Mouse (Mus musculus) large intestine, adult 2 months (tissue): ENCODE measurements at regions not wholly inside any gene's neighbourhood (a gene's known extent, or its start where the extent isn't known, plus 50 kb on each side); places are given as distances from the start of the nearest gene placed in this dataset.

Experiments used
- DNase-seq: peaks from one replicate; pipeline ENCODE4 v3.0.0-alpha.2; 2012; ENCODE audit warnings: low read depth, low spot score
- WGBS: fragments of 180-500 bp; shearing (Covaris S2); methylation state at CpG from one replicate; pipeline ENCODE4 v1.1.7; 2018; 5-methylcytosine and 5-hydroxymethylcytosine counted together

DNA sequence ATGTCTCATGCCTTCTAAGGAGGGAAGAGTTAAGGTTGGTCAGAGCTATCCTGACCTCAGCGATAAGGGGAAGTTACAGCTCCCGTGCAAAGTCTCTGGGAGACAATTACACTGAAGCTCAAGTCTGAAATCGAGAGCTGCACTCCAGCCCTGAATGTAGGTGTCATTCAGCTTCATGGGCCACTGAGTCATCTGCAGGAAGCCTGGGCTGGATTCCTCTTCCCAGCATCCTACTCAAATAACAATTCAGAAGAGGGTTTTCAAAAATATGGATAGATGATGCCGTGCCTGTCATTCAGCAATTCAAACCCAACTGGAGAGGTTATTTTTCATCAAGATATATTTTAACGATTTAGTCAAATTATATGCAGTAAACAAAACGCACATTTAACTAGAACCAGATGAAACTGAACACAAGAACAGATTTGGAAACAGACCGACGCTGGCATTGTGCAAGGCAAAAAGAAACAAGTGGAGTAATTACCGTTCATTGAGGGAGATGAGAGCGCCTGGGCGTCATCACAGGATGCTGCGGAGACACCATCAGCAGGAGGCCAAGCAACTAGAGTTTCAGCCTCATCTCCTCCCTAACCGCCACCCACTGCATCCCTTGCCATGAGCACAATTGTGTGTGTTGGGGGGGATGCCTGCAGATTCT lies 57.8 kb upstream of the Cfap46 start:
- DNase-seq = no peak
- WGBS = 64% methylated on average over 13 of the region's 13 CpGs

DNA sequence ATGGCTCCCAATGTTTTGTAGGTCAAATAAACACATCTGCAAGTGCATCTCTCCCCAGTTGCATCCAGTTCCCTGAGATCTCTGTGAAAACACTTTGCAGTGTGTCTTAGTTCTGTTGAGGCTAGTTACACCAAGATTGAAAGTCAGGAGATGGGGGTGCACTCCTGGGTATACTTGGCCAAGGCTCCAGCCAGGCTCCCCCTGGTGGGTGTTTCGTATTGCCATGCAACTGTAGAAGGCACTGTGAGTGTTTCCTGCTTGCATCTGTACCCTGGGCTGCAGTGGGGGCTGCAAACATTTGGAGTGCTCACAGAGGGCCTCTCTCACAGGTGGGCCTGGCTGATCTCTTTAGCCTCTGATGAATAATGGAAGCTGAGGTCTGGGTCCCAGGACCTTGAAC lies 63.2 kb upstream of the Cfap46 start:
- DNase-seq = no peak
- WGBS = 39% methylated on average over 1 of the region's 1 CpGs

DNA sequence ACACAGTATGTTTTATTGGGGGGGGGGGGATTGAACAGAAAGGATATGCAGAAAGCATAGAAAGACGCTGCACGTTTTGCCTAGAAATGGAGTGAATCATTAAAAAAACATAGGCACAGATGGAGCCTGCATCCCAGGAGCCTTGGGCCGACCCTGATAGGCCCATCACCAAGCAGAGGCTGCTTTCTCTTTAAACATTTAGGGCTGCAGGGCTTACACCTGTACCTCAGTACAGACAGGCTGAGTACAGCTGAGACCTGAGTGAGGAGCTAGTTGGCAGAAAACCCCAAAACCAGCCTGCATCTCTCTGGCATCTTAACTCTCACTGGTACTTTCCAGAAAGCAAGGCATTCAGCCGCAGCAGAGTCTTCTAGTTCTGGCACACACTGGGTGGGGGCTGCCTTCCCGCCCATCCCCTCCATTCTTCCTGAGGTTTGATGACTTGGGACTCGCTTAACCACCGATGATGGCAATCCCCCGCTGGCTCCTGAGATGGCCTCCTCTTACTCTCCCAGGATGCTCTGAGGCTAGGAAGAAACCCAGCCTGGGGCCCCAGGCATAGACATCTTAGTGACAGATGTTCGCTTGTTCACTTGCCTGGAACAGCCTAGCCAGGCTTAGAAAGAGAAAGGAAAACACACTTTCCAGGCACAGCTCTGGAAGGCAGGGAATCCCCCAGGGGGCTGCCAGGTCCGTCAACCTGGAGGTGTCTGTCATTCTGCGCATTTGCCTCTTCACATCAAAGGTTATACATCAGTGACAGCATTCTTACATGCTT lies 63.9 kb upstream of the Cfap46 start:
- 82% methylated on average over 11 of the region's 11 CpGs for WGBS

DNA sequence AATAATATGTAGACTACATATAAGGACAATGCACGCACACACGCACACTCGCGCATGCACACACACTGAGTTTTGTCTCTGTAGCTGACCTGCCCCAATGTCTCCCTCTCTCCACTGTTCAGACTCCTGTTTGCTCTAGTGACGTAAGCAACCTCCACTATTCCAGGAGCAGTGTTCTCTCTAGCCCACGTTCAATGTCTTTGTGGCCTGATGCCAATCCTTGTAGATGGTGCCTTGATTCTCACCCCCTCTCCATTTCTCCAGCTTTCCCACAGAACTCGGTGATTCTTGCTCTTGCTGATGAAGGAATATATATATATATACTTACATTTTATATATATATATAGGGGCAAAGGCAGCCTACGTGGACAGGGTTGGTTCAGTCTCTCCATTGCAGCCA lies 71.4 kb upstream of the Cfap46 start:
- DNase-seq = no peak
- WGBS = 80% methylated on average over 8 of the region's 8 CpGs

More for the DNA sequence above, 63.9 kb upstream of the Cfap46 start:
- no peak for DNase-seq

DNA sequence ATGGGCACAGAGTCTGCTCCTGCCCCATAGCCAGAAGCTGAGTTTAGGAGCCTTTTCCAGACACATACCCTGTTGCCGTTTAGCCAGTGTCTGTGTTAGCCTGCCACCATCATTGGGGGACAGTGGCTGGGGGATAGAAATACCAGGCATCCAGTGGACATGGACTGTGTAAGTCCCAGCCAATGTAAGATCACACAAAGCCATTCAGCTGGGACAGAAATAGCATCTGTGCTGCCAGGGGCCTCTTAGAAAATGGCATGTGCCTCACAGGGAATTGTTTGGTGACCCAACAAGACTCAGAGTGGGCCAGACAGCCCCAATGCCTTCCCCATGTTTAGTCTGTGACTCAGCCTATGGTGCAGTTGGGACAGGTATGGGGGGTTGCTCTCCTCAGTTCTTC lies 71.5 kb upstream of the Adgra1 start:
- 78% methylated on average over 1 of the region's 1 CpGs for WGBS

DNA sequence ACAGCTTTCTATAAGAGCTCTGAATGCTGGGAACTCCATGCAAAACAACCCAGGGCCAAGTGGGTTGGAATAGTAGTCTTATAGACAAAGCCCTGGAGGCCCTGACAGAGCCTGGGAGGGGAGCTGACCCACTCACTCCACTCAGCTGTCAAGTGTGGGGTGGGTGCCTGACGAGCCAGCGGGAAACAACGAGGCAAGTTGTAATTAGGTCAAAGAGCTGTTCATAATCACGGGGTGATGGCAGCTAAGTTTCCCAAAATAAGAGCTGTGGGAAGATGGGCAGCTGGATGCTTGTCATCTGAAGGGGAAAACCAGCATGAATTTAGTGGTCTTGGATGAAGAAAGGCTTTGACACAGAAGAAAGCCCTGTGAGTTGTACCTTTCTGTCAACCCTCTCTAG lies 70.7 kb upstream of the Adgra1 start:
- 74% methylated on average over 4 of the region's 4 CpGs for WGBS

More for the DNA sequence above, 71.5 kb upstream of the Adgra1 start:
- DNase-seq = no peak

DNA sequence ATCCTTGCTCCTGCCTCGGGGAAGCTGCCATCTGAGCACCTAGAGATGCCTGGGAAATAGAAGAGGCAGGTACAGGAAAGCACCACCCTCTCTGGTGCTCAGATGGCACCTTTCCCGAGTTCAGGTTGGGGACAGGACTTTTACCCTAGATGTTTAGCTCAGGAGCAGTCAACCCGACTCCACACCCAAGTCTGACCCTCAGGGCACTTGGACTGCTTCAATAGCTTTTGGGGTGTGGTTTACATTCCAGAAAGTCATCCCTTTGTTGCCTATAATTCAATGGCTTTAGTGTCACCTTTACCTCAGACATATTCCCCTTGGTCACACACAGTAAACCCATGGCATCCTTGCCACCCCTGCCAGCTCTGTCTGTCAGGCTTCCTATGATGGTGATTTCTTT lies 67.7 kb upstream of the Adgra1 start:
- peak; percentile 16 for DNase-seq
- WGBS = 32% methylated on average over 3 of the region's 3 CpGs

More for the DNA sequence above, 70.7 kb upstream of the Adgra1 start:
- no peak for DNase-seq

DNA sequence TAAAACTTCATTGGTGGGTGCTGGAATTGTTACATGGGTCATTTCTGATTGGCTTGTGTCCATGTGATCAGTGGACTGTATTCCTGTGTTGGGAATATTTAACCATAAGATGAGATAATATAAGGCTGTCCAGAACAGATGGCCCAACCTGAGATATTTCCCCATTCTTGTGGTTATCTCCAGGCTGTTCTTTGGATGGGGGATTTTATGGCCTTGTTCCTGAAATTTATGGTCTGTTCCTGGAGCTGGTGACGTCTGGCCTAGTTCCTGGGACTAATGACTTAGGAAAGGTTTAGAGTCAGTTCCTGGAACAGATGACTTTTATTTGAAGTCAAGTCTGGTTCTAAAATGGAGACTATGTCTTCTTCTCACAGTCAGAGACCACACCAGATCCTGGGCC lies 64.8 kb upstream of the Adgra1 start:
- WGBS = 21% methylated on average over 1 of the region's 1 CpGs
- no peak for DNase-seq

DNA sequence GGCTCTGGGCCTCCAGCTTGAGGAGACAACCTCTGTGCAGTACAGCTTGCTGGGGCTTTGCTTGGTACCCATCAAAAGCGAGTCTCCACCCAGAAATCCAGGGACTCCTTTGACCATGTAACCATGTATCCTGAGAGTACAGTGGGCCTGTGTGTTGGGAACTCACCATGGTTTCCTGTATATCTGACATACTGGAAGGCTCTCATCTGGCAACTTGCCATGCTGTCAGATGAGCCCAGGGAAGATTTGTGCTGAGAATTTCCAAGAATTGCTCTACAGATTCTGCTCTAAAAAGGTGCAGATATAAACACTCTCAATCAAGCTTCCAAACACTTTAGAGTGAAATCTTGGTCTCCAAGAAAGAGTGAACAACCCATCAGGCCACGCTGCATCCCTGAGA lies 56.7 kb upstream of the Adgra1 start:
- 72% methylated on average over 2 of the region's 2 CpGs for WGBS
- DNase-seq = no peak

DNA sequence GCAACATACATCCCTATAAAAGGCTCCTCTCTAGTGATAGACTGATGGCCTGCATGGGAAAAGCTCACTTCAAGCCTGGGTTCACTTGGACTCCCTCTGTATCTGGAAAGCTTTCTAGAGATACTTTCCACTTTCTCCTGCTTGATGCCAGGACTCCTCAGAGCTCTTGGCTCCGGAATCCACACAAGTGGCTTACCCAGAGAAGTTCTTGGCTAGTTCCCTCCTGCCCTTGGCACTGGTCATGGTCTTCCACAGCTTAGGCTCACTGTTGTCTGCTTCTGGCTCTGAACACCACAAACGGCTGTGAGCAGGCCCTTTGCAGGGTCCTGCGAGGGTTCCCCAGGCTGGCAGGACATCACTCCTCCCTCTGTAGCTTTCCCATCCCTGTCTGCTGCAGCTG lies 54.1 kb upstream of the Adgra1 start:
- 83% methylated on average over 3 of the region's 3 CpGs for WGBS

DNA sequence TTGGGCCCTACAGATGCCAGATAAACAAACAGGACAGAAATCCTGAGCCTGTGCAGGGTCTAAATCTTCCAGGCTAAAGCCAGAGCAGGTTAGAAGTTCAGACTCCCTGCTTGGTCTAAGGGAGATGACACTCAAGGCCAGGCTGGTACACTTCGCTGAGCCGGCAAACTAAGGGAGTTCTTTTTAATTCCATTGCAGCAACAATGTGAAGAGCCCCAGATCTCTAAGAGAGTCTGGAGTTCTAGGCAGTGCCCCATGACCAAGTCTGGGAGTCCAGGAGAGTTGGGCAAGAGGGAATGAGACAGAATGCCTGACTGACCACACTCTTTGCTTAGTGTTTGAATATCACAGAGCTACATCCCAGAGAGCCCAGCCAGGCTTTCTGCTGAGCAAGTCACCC lies 52.5 kb upstream of the Adgra1 start:
- DNase-seq = no peak
- 76% methylated on average over 2 of the region's 2 CpGs for WGBS

More for the DNA sequence above, 54.1 kb upstream of the Adgra1 start:
- DNase-seq = no peak
